Mouse (Mus musculus): ENCODE results near the gene Sec14l1.

DNA sequence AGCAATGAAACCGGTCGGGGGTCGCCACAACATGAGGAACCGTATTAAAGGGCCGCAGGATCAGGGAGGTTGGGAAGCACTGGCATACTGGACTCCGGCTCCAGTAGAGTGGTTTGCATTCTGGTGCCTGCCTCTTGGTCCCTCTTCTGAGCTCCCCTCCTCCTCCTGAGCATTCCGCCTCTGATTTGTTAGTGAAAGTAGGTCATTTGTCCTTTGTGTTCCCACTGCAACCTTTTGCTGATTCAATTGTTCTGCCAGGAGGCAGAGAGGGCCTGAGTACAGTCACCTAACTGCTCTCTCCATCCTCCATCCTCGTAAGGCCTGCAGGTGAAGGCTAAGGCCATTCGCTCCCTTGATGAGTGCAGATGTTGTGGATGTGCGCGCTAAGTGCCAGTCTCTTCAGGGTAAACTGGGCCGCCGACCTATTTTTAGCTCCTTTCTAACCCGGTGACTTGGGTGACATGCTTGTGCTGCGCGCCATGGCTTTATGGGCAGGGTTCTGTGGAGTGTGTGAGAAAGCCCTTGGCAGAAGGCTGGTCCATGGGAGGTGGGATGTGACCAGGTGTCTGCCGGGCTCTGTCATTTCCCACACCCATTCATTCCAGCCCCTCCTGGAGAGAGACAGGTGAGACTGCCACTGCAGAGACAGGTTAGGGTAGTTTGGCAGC is 8.6 kb downstream of the Sec14l1 start:
- TF ChIP-seq CTCF (IDR thresholded peaks at IDR 0.05; ENCODE audit: extremely low read depth, insufficient read depth, insufficient read length, insufficient replicate concordance) (no peak), POLR2A (IDR thresholded peaks at IDR 0.05; ENCODE audit: low read depth, low read length) (no peak)

All from spleen, adult 2 months (tissue).